Mouse (Mus musculus) frontal cortex, postnatal 36 days (tissue): Measurements from ENCODE around the gene Kcnk7.
A peak's percentile ranks its signal among the peaks of the same experiment; 100 is the strongest.

Source experiments
- DNase-seq, 2 experiments: peaks; one replicate each; pipeline ENCODE4 v3.0.0; 2022; ENCODE audit warnings: low spot score in 2 of 2

The Kcnk7 gene

GRCm38 (mm10) chr19:5750951-5751350 is 46.8 kb downstream of the Kcnk7 start:
- DNase-seq: no peak

- no peak for DNase-seq
Measured at GRCm38 (mm10) chr19:5751742-5752141, 47.6 kb downstream of the Kcnk7 start.

- DNase-seq: peak; percentile 78 to 88
Measured at GRCm38 (mm10) chr19:5756321-5756985, 52.3 kb downstream of the Kcnk7 start.
